Mouse (Mus musculus) embryonic facial prominence, embryonic 13.5 days (tissue): ENCODE data around the gene Rfesd. TPM values are rescaled to one million over a fixed set of nuclear protein-coding genes. Genes with fewer than 3 reads are reported as not detected.

Experiments used
- ATAC-seq: fragments of 200-750 bp; cut with Nextera tagmentation; 2 replicates; pipeline ENCODE4 v1.8.0; 2017; ENCODE audit warnings: low read depth; ENCODE audit not compliant: insufficient number of reproducible peaks, insufficient read depth, low FRiP score, low TSS enrichment
- H3K27ac ChIP-seq: fragments of 300-500 bp; sonication (generic); 2 replicates; pipeline ENCODE4 v1.5.1; 2015; ENCODE audit warnings: moderate library complexity, mild to moderate bottlenecking, inconsistent platforms
- H3K27me3 ChIP-seq: fragments of 300-500 bp; sonication (generic); 2 replicates; pipeline ENCODE4 v1.6.1; 2015; ENCODE audit warnings: mild to moderate bottlenecking, inconsistent platforms
- H3K36me3 ChIP-seq: fragments of 300-500 bp; sonication (generic); 2 replicates; pipeline ENCODE4 v1.6.1; 2015; ENCODE audit warnings: mild to moderate bottlenecking, inconsistent platforms
- H3K4me1 ChIP-seq: fragments of 300-500 bp; sonication (generic); 2 replicates; pipeline ENCODE4 v1.6.1; 2015; ENCODE audit warnings: inconsistent platforms
- H3K4me2 ChIP-seq: fragments of 300-500 bp; sonication (generic); 2 replicates; pipeline ENCODE4 v1.6.1; 2015; ENCODE audit warnings: moderate library complexity, mild to moderate bottlenecking, inconsistent platforms
- H3K4me3 ChIP-seq: fragments of 300-500 bp; sonication (generic); 2 replicates; pipeline ENCODE4 v1.5.1; 2015; ENCODE audit warnings: mild to moderate bottlenecking, inconsistent platforms
- H3K9ac ChIP-seq: fragments of 300-500 bp; sonication (generic); 2 replicates; pipeline ENCODE4 v1.6.1; 2015; ENCODE audit warnings: mild to moderate bottlenecking, inconsistent platforms
- H3K9me3 ChIP-seq: fragments of 300-500 bp; sonication (generic); 2 replicates; pipeline ENCODE4 v1.6.1; 2016; ENCODE audit warnings: inconsistent platforms
- WGBS: fragments of 180-500 bp; shearing (Covaris S2); methylation state at CpG from one replicate; pipeline ENCODE4 v1.1.7; 2015; ENCODE audit warnings: mixed read lengths; 5-methylcytosine and 5-hydroxymethylcytosine counted together
- polyA plus RNA-seq: library from polyadenylated mRNA; unstranded; fragments of >200 nt; fragmentation: Nextera tagmentation; extraction: Ambion mirVana; gene quantifications from 2 replicates; pipeline ENCODE4 v1.2.1, GENCODE M21; 2015

The Rfesd gene
- polyA plus RNA-seq, 1 experiment from 2014 or later = 21.6 TPM

GRCm38 (mm10) chr13:75975629-75976028, 42.9 kb downstream of the Rfesd start:
- no peak overlapping the region for H3K4me3 ChIP-seq
- no peak overlapping the region for H3K4me2 ChIP-seq
- H3K27me3 ChIP-seq = no peaks in the 10 kb centered on the region
- 55% methylated on average over 1 of the region's 1 CpGs for WGBS
- H3K27ac ChIP-seq = no peak overlapping the region
- no peak overlapping the region for H3K9ac ChIP-seq
- H3K4me1 ChIP-seq = no peaks in the 10 kb centered on the region
- no peaks in the 10 kb centered on the region for H3K9me3 ChIP-seq
- no peak for ATAC-seq
- H3K36me3 ChIP-seq = no peaks in the 10 kb centered on the region

GRCm38 (mm10) chr13:75974481-75974880, 44.0 kb downstream of the Rfesd start:
- Histone ChIP-seq H3K9me3 (no peaks in the 10 kb centered on the region), H3K4me2 (no peak overlapping the region), H3K9ac (no peak overlapping the region), H3K27me3 (no peaks in the 10 kb centered on the region), H3K4me3 (no peak overlapping the region), H3K4me1 (no peaks in the 10 kb centered on the region), H3K27ac (no peak overlapping the region), H3K36me3 (no peaks in the 10 kb centered on the region)
- no peak for ATAC-seq
- 81% methylated on average over 2 of the region's 2 CpGs for WGBS

GRCm38 (mm10) chr13:75966850-75967249, 51.7 kb downstream of the Rfesd start, which contains the start of gene Spata9:
Gene Spata9 (plus strand): TSS chr13:75967150.
- Histone ChIP-seq H3K4me3 (no peak within 1 kb of the TSS), H3K9ac (no peak within 1 kb of the TSS), H3K27me3 (no peaks in the 10 kb centered on the region), H3K9me3 (no peaks in the 10 kb centered on the region), H3K4me1 (no peaks in the 10 kb centered on the region), H3K27ac (no peak within 1 kb of the TSS), H3K4me2 (no peak within 1 kb of the TSS), H3K36me3 (no peaks in the 10 kb centered on the region)
- ATAC-seq = no peak
- WGBS = 72% methylated on average over 1 of the region's 1 CpGs

GRCm38 (mm10) chr13:75955357-75955992, 63.0 kb downstream of the Rfesd start:
- peaks cover 3% of the 10 kb centered on the region for H3K4me1 ChIP-seq
- H3K9ac ChIP-seq = no peak overlapping the region
- ATAC-seq = no peak
- no peaks in the 10 kb centered on the region for H3K9me3 ChIP-seq
- no peaks in the 10 kb centered on the region for H3K36me3 ChIP-seq
- no peaks in the 10 kb centered on the region for H3K27me3 ChIP-seq
- H3K4me3 ChIP-seq = no peak overlapping the region
- no peak overlapping the region for H3K27ac ChIP-seq
- no peak overlapping the region for H3K4me2 ChIP-seq

Other genes with a start within 250 kb of the Rfesd start
- gene Glrx, start 178.9 kb downstream of the Rfesd start, polyA plus RNA-seq = 30.8 and 34.4 TPM in 2 replicates
- gene Rhobtb3, start 74.8 kb downstream of the Rfesd start, polyA plus RNA-seq = 42.4 and 44.0 TPM in 2 replicates
- 0.94 and 1.1 TPM in 2 replicates for gene Spata9, start 51.6 kb downstream of the Rfesd start, polyA plus RNA-seq
- 0.12 TPM in 1 of 2 replicates, not detected in the other for gene Gpr150, start 38.3 kb upstream of the Rfesd start, polyA plus RNA-seq
- 10.6 TPM in 2 replicates for gene Arsk, start 79.9 kb upstream of the Rfesd start, polyA plus RNA-seq
- 15.9 and 16.4 TPM in 2 replicates for gene Ttc37, start 80.0 kb upstream of the Rfesd start, polyA plus RNA-seq